In the genomic region with DNA sequence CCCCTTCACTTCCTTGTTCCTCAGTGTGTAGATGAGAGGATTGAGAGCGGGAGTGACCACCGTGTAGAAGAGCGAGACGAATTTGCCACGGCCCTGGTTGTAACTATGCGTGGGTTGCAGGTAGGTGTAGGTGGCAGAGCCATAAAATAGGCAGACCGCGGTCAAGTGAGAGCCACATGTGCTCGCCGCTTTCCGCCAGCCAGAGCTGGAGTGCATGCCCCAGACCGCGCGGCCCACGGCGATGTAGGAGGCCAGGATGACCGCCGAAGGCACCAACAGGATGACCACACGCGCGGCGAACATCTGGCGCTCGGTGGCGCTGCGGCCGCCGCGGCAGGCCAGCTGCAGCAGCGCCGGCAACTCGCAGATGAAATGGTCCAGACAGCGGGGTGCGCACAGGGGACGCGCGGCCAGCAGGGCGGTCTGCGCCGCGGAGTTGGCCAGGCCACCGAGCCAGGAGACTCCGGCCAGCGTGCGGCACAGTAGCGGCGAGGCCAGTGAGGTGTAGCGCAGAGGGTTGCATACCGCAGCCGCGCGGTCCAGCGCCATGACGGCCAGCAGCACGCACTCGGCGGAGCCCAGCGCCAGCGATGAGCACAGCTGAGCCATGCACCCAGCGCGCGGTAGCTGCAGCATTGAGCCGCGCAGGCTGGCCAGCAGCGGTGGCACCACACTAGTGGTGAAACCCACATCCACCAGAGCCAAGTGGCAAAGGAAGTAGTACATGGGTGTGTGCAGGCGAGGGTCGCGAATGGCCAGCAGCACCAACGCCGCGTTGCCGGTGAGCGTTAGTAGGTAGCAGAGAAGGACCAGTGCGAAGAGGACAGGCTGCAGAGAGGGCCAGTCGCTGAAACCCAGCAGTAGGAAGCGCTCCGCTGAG, we compare ENCODE assay signal across 9 mouse cellular contexts. TPM values are rescaled to one million over a fixed set of nuclear protein-coding genes. Genes with fewer than 3 reads are reported as not detected.
DNase-seq lines count a peak whose midpoint lies in the region; ATAC-seq and TF ChIP-seq lines count a peak whose summit lies in the region.
"Had no signal": no experiment of that assay in that cellular context is flagged by ENCODE, and none has a peak within 500 bp of the region (broad histone marks: within the 10 kb centered on the region; RNA-seq: fewer than 3 reads in every experiment).

No protein-coding gene starts in this region.

- TF ChIP-seq EP300 in heart, adult 2 months (IDR thresholded peaks at IDR 0.05; ENCODE audit: insufficient read depth, low read depth, low read length): no peak

- peak overlapping the region; percentile 96 for H3K4me2 ChIP-seq in forebrain, embryonic 11.5 days (ENCODE audit: low read depth, low read length, severe bottlenecking)
- H3K4me2 ChIP-seq in hindbrain, embryonic 16.5 days (ENCODE audit: low read length): peak overlapping the region; percentile 88
- peak overlapping the region; percentile 52 for H3K4me2 ChIP-seq in liver, embryonic 13.5 days

- no peak for TF ChIP-seq CTCF in heart, adult 2 months (IDR thresholded peaks at IDR 0.05)

- no peaks in the 10 kb centered on the region for H3K36me3 ChIP-seq in heart, adult 2 months (ENCODE audit: control insufficient read depth, insufficient read depth, low read length)
- no peaks in the 10 kb centered on the region for H3K36me3 ChIP-seq in forebrain, embryonic 11.5 days (ENCODE audit: control insufficient read depth, insufficient read depth, low read length)
- no peaks in the 10 kb centered on the region for H3K36me3 ChIP-seq in hindbrain, embryonic 16.5 days (ENCODE audit: control insufficient read depth, insufficient read depth, low read length)
- no peaks in the 10 kb centered on the region for H3K36me3 ChIP-seq in liver, embryonic 13.5 days

- no peak overlapping the region for H3K27ac ChIP-seq in heart, adult 2 months
- no peak overlapping the region for H3K27ac ChIP-seq in forebrain, embryonic 11.5 days (ENCODE audit: low read depth, low read length)
- peak overlapping the region; percentile 75 for H3K27ac ChIP-seq in hindbrain, embryonic 16.5 days (ENCODE audit: low read depth, low read length)
- H3K27ac ChIP-seq in liver, embryonic 13.5 days: no peak overlapping the region

- H3K9ac ChIP-seq in heart, adult 2 months (ENCODE audit: low read depth, low read length): no peak overlapping the region
- H3K9ac ChIP-seq in forebrain, embryonic 11.5 days (ENCODE audit: low read length): peak overlapping the region; percentile 56
- H3K9ac ChIP-seq in hindbrain, embryonic 16.5 days (ENCODE audit: low read depth, low read length): peak overlapping the region; percentile 61
- H3K9ac ChIP-seq in liver, embryonic 13.5 days: no peak overlapping the region

- no peaks in the 10 kb centered on the region for H3K79me2 ChIP-seq in heart, adult 2 months (replicated peaks; ENCODE audit: control insufficient read depth, insufficient read depth, low read length)

- intact Hi-C loops in heart, adult 2 months (cut with DNase I): no loop called here

- H3K4me3 ChIP-seq in heart, adult 2 months: 0 out of 2 replicates have a peak overlapping the region, but pooled peaks have one; percentile 18
- peak overlapping the region; percentile 57 for H3K4me3 ChIP-seq in forebrain, embryonic 11.5 days (ENCODE audit: low read depth, low read length)
- peak overlapping the region; percentile 63 for H3K4me3 ChIP-seq in hindbrain, embryonic 16.5 days (ENCODE audit: low read length)
- peak overlapping the region; percentile 37 for H3K4me3 ChIP-seq in liver, embryonic 13.5 days (replicated peaks)

- peak in 1 of 2 experiments; percentile 30 for DNase-seq in heart, adult 2 months
- no peak for DNase-seq in heart, adult 8-10 months (ENCODE audit: low spot score)
- DNase-seq in adrenal gland, adult 2 months: peak; percentile 57
- DNase-seq in forebrain, embryonic 11.5 days (ENCODE audit: low spot score): peak; percentile 78
- no peak for DNase-seq in liver, embryonic 13.5 days
- peak; percentile 47 for DNase-seq in right cerebral cortex, postnatal 25 days
- no peak for DNase-seq in spleen, adult 12 weeks (ENCODE audit: low spot score)

- no peaks in the 10 kb centered on the region; the same call in 1 of the 2 replicates for H3K4me1 ChIP-seq in heart, adult 2 months (ENCODE audit: control insufficient read depth, insufficient read depth, low read length)
- peaks cover 2% of the 10 kb centered on the region; the same call in 1 of the 2 replicates for H3K4me1 ChIP-seq in forebrain, embryonic 11.5 days (replicated peaks; ENCODE audit: control insufficient read depth, insufficient read depth, low read length)
- peaks cover 8% of the 10 kb centered on the region for H3K4me1 ChIP-seq in hindbrain, embryonic 16.5 days (ENCODE audit: control insufficient read depth, insufficient read depth, low read depth, low read length)
- no peaks in the 10 kb centered on the region for H3K4me1 ChIP-seq in liver, embryonic 13.5 days (replicated peaks)

- ATAC-seq in forebrain, embryonic 11.5 days (replicated peaks; ENCODE audit: low FRiP score): peak; percentile 88
- peak; percentile 97 for ATAC-seq in hindbrain, embryonic 16.5 days
- ATAC-seq in liver, embryonic 13.5 days (ENCODE audit: low read depth): peak; percentile 45

- 1% methylated on average over 77 of the region's 77 CpGs for WGBS in heart, adult 2 months
- WGBS in forebrain, embryonic 11.5 days: under 1% methylated on average over 77 of the region's 77 CpGs
- under 1% methylated on average over 70 of the region's 77 CpGs for WGBS in hindbrain, embryonic 16.5 days
- WGBS in liver, embryonic 13.5 days (ENCODE audit: insufficient replicate concordance): 2% methylated on average over 77 of the region's 77 CpGs

- H3K9me3 ChIP-seq in forebrain, embryonic 11.5 days (ENCODE audit: control insufficient read depth, low read length): no peaks in the 10 kb centered on the region
- no peaks in the 10 kb centered on the region for H3K9me3 ChIP-seq in hindbrain, embryonic 16.5 days (ENCODE audit: control insufficient read depth, low read length)
- no peaks in the 10 kb centered on the region for H3K9me3 ChIP-seq in liver, embryonic 13.5 days (replicated peaks)

- no peak for TF ChIP-seq POLR2A in heart, adult 2 months (IDR thresholded peaks at IDR 0.05; ENCODE audit: insufficient read depth, low read depth, low read length)

- peaks cover 11% of the 10 kb centered on the region for H3K27me3 ChIP-seq in heart, adult 2 months (ENCODE audit: control insufficient read depth, insufficient read depth, low read length)
- H3K27me3 ChIP-seq in forebrain, embryonic 11.5 days (ENCODE audit: control insufficient read depth, insufficient read depth, low read length): peaks cover 13% of the 10 kb centered on the region; the same call in 1 of the 2 replicates
- peaks cover 4% of the 10 kb centered on the region; the same call in 1 of the 2 replicates for H3K27me3 ChIP-seq in hindbrain, embryonic 16.5 days (replicated peaks; ENCODE audit: control insufficient read depth, insufficient read depth, low read length)
- peaks cover 40% of the 10 kb centered on the region for H3K27me3 ChIP-seq in liver, embryonic 13.5 days

RNA-seq across cellular contexts. Expression of gene Ubd, which starts 3.4 kb away (rescaled TPM):
- total RNA-seq in heart, adult 2 months (2021): not detected
- polyA plus RNA-seq in heart, adult 2 months (2012; rRNA removed): 0.12 TPM in 1 of 2 replicates, not detected in the other
- total RNA-seq in heart, adult 8-10 months (2022): not detected
- not detected for total RNA-seq in adrenal gland, adult 2 months (2021)
- polyA plus RNA-seq in adrenal gland, adult 2 months (2012; rRNA removed): not detected in 2 replicates
- not detected in 2 replicates for polyA plus RNA-seq in forebrain, embryonic 11.5 days (2014; fragmentation: Nextera tagmentation; extraction: Ambion mirVana)
- not detected in 2 replicates for polyA plus RNA-seq in hindbrain, embryonic 16.5 days (2015; fragmentation: Nextera tagmentation; extraction: Ambion mirVana)
- polyA plus RNA-seq in liver, embryonic 13.5 days (2015; fragmentation: Nextera tagmentation; extraction: Ambion mirVana): not detected in 2 replicates

RNA-seq across cellular contexts. Expression of gene Olfr94, which starts 3.7 kb away (rescaled TPM):
- total RNA-seq in heart, adult 2 months (2021): not detected
- polyA plus RNA-seq in heart, adult 2 months (2012; rRNA removed): not detected in 2 replicates
- total RNA-seq in heart, adult 8-10 months (2022): not detected
- not detected for total RNA-seq in adrenal gland, adult 2 months (2021)
- polyA plus RNA-seq in adrenal gland, adult 2 months (2012; rRNA removed): not detected in 2 replicates
- polyA plus RNA-seq in forebrain, embryonic 11.5 days (2014; fragmentation: Nextera tagmentation; extraction: Ambion mirVana): not detected in 2 replicates
- 0.20 TPM in 1 of 2 replicates, not detected in the other for polyA plus RNA-seq in hindbrain, embryonic 16.5 days (2015; fragmentation: Nextera tagmentation; extraction: Ambion mirVana)
- not detected in 2 replicates for polyA plus RNA-seq in liver, embryonic 13.5 days (2015; fragmentation: Nextera tagmentation; extraction: Ambion mirVana)
- polyA plus RNA-seq: large intestine, adult 2 months had no signal

RNA-seq across cellular contexts. Expression of gene Olfr95, which starts 15.8 kb away (rescaled TPM):
- total RNA-seq in heart, adult 2 months (2021): not detected
- polyA plus RNA-seq in heart, adult 2 months (2012; rRNA removed): not detected in 2 replicates
- not detected for total RNA-seq in heart, adult 8-10 months (2022)
- total RNA-seq in adrenal gland, adult 2 months (2021): not detected
- not detected in 2 replicates for polyA plus RNA-seq in adrenal gland, adult 2 months (2012; rRNA removed)
- not detected in 2 replicates for polyA plus RNA-seq in forebrain, embryonic 11.5 days (2014; fragmentation: Nextera tagmentation; extraction: Ambion mirVana)
- not detected in 2 replicates for polyA plus RNA-seq in hindbrain, embryonic 16.5 days (2015; fragmentation: Nextera tagmentation; extraction: Ambion mirVana)
- not detected in 2 replicates for polyA plus RNA-seq in liver, embryonic 13.5 days (2015; fragmentation: Nextera tagmentation; extraction: Ambion mirVana)
- polyA plus RNA-seq: large intestine, adult 2 months had no signal

RNA-seq across cellular contexts. Expression of gene Olfr96, which starts 22.9 kb away (rescaled TPM):
- total RNA-seq in heart, adult 2 months (2021): not detected
- polyA plus RNA-seq in heart, adult 2 months (2012; rRNA removed): not detected in 2 replicates
- total RNA-seq in heart, adult 8-10 months (2022): not detected
- total RNA-seq in adrenal gland, adult 2 months (2021): not detected
- polyA plus RNA-seq in adrenal gland, adult 2 months (2012; rRNA removed): not detected in 2 replicates
- not detected in 2 replicates for polyA plus RNA-seq in forebrain, embryonic 11.5 days (2014; fragmentation: Nextera tagmentation; extraction: Ambion mirVana)
- polyA plus RNA-seq in hindbrain, embryonic 16.5 days (2015; fragmentation: Nextera tagmentation; extraction: Ambion mirVana): not detected in 2 replicates
- polyA plus RNA-seq in liver, embryonic 13.5 days (2015; fragmentation: Nextera tagmentation; extraction: Ambion mirVana): not detected in 2 replicates
- polyA plus RNA-seq: large intestine, adult 2 months had no signal

RNA-seq across cellular contexts. Expression of gene Olfr93, which starts 35.8 kb away (rescaled TPM):
- not detected for total RNA-seq in heart, adult 2 months (2021)
- polyA plus RNA-seq in heart, adult 2 months (2012; rRNA removed): not detected in 2 replicates
- total RNA-seq in heart, adult 8-10 months (2022): not detected
- total RNA-seq in adrenal gland, adult 2 months (2021): not detected
- not detected in 2 replicates for polyA plus RNA-seq in adrenal gland, adult 2 months (2012; rRNA removed)
- polyA plus RNA-seq in forebrain, embryonic 11.5 days (2014; fragmentation: Nextera tagmentation; extraction: Ambion mirVana): not detected in 2 replicates
- not detected in 2 replicates for polyA plus RNA-seq in hindbrain, embryonic 16.5 days (2015; fragmentation: Nextera tagmentation; extraction: Ambion mirVana)
- polyA plus RNA-seq in liver, embryonic 13.5 days (2015; fragmentation: Nextera tagmentation; extraction: Ambion mirVana): not detected in 2 replicates
- polyA plus RNA-seq: large intestine, adult 2 months had no signal

Comparison
In these comparisons a context has a peak if more than half of its experiments do, and no peak if none do; other contexts are left out.
1. DNase-seq: peak in adrenal gland, adult 2 months (single experiment), forebrain, embryonic 11.5 days (single experiment) and right cerebral cortex, postnatal 25 days (single experiment); none in heart, adult 8-10 months (single experiment), liver, embryonic 13.5 days (single experiment) and spleen, adult 12 weeks (single experiment).
2. H3K9ac ChIP-seq: peak in forebrain, embryonic 11.5 days (single experiment) and hindbrain, embryonic 16.5 days (single experiment); none in heart, adult 2 months (single experiment) and liver, embryonic 13.5 days (single experiment).
3. ATAC-seq: peak in every context shown above with its lines; median percentile 97 in hindbrain, embryonic 16.5 days; 88 in forebrain, embryonic 11.5 days; 45 in liver, embryonic 13.5 days.
4. Peak in every context shown above with its lines, with median percentiles within 50 percentile points of each other: H3K4me3 ChIP-seq and H3K4me2 ChIP-seq.